Mouse (Mus musculus) ES-E14 (cell line): ENCODE results near the gene Zfp598.

Experiments
- CHD2 ChIP-seq: IDR thresholded peaks from 2 replicates; pipeline ENCODE4 v1.6.1; 2014; ENCODE audit warnings: mild to moderate bottlenecking, low read depth, low read length, inconsistent platforms
- HCFC1 ChIP-seq: IDR thresholded peaks from 2 replicates; pipeline ENCODE4 v1.6.1; 2012; ENCODE audit warnings: low read length, inconsistent platforms, borderline replicate concordance; ENCODE audit not compliant: insufficient read depth
- MAFK ChIP-seq: IDR thresholded peaks from 2 replicates; pipeline ENCODE4 v1.6.1; 2014; ENCODE audit warnings: mild to moderate bottlenecking, low read depth, low read length, inconsistent platforms; ENCODE audit not compliant: insufficient read depth
- ZC3H11A ChIP-seq: IDR thresholded peaks from 2 replicates; pipeline ENCODE4 v1.6.1; 2012; ENCODE audit warnings: low read depth, mild to moderate bottlenecking, inconsistent platforms, low read length, borderline replicate concordance
- ZNF384 ChIP-seq: IDR thresholded peaks from 2 replicates; pipeline ENCODE4 v1.6.1; 2012; ENCODE audit warnings: low read depth, low read length, inconsistent platforms

GRCm38 (mm10) chr17:24638840-24639239 is 30.6 kb upstream of the Zfp598 start:
- TF ChIP-seq ZC3H11A (no peak), CHD2 (no peak), MAFK (no peak), HCFC1 (no peak), ZNF384 (no peak)
